Mouse (Mus musculus): ENCODE data around the gene Fbxw2. TPM values are rescaled to one million over a fixed set of nuclear protein-coding genes. Genes with fewer than 3 reads are reported as not detected.

Fbxw2 gene
- total and polyA plus RNA-seq, 3 experiments, result 36.7 to 67.8 (median 61.2) TPM

DNA sequence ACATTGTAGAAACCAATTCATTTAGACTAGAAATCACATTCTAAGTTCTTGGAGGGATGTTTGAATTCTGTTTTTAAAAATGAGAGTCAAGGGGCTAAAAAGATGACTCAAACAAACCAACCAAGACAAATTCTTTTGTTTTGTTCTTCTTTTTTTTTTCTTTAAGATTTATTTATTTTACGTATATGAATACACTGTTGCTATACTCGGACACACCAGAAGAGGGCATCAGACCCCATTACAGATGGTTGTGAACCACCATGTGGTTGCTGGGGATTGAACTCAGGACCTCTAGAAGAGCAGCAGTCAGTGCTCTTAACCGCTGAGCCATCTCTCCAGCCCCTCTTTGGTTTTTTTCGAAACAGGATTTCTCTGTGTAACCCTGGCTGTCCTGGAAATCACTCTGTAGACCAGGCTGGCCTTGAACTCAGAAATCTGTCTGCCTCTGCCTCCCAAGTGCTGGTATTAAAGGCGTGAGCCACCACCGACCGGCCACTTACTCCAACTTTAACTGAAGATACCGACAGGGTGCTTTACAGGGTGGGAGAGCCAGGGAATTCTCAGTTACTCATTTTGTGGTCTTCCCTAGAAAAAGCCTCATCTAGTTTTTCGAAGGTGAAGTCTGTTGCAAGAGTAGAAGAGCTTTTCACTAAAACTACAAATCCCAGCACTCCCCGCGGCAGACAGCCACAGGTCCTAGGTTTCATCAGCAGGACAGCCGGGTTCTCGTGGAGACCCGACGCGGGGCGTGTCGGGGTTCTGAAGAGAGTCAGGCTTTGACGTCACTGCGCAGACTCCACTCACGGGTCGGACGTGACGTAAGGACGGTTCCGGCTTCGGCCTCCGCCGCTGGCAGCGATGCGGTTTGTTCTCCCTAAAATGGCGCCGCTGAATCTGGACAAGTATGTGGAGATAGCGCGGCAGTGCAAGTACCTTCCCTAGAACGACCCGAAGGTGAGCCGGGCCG, 24.3 kb downstream of the Fbxw2 start:
- Histone ChIP-seq H3K4me1 (ENCODE audit: control insufficient read depth in 1 of 2, insufficient read depth in 2 of 2) (peaks cover 3 to 46% of the 10 kb centered on the region in 2 experiments), H3K9ac (ENCODE audit: insufficient read depth, low read depth) (peak overlapping the region; percentile 98), H3K27ac (ENCODE audit: insufficient read depth, low read depth) (peak overlapping the region; percentile 85), H3K36me3 (replicated peaks in 1 of 2; ENCODE audit: control insufficient read depth in 1 of 2, insufficient read depth in 1 of 2, low read length in 1 of 2) (peaks cover 11 to 33% of the 10 kb centered on the region in 2 experiments), H3K4me3 (replicated peaks in 1 of 3; ENCODE audit: low read depth in 2 of 3, low read length in 2 of 3, poor library complexity in 1 of 3) (peak overlapping the region; percentile 62 to 78 (median 64)), H3K27me3 (replicated peaks) (no peaks in the 10 kb centered on the region), H3K9me3 (replicated peaks; ENCODE audit: low read length) (no peaks in the 10 kb centered on the region), H3K79me2 (replicated peaks; ENCODE audit: control insufficient read depth, extremely low read depth, insufficient read depth, poor library complexity, severe bottlenecking) (peaks cover 40% of the 10 kb centered on the region), H3K4me2 (ENCODE audit: insufficient read depth, low read depth, poor library complexity, severe bottlenecking) (0 out of 2 replicates have a peak overlapping the region, but pooled peaks have one; percentile 22)
- dilution Hi-C loops (cut with MboI; ENCODE audit: extremely low pct_ligation_motif_present, extremely low pct_unique_long_range_greater_than_20kb, low sequenced_read_pairs) (no loop called here), in situ Hi-C loops (cut with MboI; ENCODE audit: low pct_ligation_motif_present, low pct_unique_long_range_greater_than_20kb, low sequenced_read_pairs) (no loop called here)
- peak; percentile 99 for DNase-seq (ENCODE audit: extremely low read depth)
- TF ChIP-seq MAZ (IDR thresholded peaks at IDR 0.05; ENCODE audit: low read depth, low read length), result no peak
- peak; percentile 81; the same call in 1 of the 2 replicates for TF ChIP-seq MXI1 (IDR thresholded peaks at IDR 0.05; ENCODE audit: low read depth, low read length)
- TF ChIP-seq ELF1 (IDR thresholded peaks at IDR 0.05; ENCODE audit: low read depth, low read length), result peak; percentile 86
- TF ChIP-seq KAT2A (IDR thresholded peaks at IDR 0.05; ENCODE audit: insufficient replicate concordance, low read length), result peak; percentile 95
- no peak for TF ChIP-seq SMC3 (IDR thresholded peaks at IDR 0.05; ENCODE audit: low read depth, low read length)
- TF ChIP-seq EP300 (IDR thresholded peaks at IDR 0.05; ENCODE audit: low read length), result no peak
- TF ChIP-seq PAX5 (IDR thresholded peaks at IDR 0.05; ENCODE audit: low read length), result no peak
- peak; percentile 71 for TF ChIP-seq ETS1 (conservative IDR thresholded peaks at IDR 0.05; ENCODE audit: low read depth, low read length)
- no peak for TF ChIP-seq JUN (IDR thresholded peaks at IDR 0.05; ENCODE audit: insufficient read depth, low read depth, low read length)
- TF ChIP-seq MAFK (IDR thresholded peaks at IDR 0.05; ENCODE audit: insufficient replicate concordance, low read length), result no peak
- TF ChIP-seq POLR2A (IDR thresholded peaks at IDR 0.05; ENCODE audit: low read depth, low read length), result peak; percentile 90
- 0 out of 2 replicates have a peak, but pooled peaks have one; percentile 61 for TF ChIP-seq MEF2A (IDR thresholded peaks at IDR 0.05; ENCODE audit: borderline replicate concordance, low read depth, low read length)
- TF ChIP-seq POLR2AphosphoS2 (IDR thresholded peaks at IDR 0.05; ENCODE audit: low read depth, low read length), result peak; percentile 86; the same call in 1 of the 2 replicates
- TF ChIP-seq MYC (IDR thresholded peaks at IDR 0.05; ENCODE audit: low read depth, low read length), result peak; percentile 91
- TF ChIP-seq CTCF (conservative IDR thresholded peaks at IDR 0.05 in 1 of 2, IDR thresholded peaks at IDR 0.05 in 1 of 2; ENCODE audit: low read depth in 2 of 2, low read length in 2 of 2), result peak; percentile 35 to 52; a peak in 2 of 4 replicates
- TF ChIP-seq USF1 (IDR thresholded peaks at IDR 0.05; ENCODE audit: low read depth, low read length), result no peak
- TF ChIP-seq JUND (conservative IDR thresholded peaks at IDR 0.05; ENCODE audit: low read depth, low read length), result peak; percentile 48; the same call in 1 of the 2 replicates
- TF ChIP-seq TCF12 (IDR thresholded peaks at IDR 0.05; ENCODE audit: low read depth, low read length), result peak; percentile 62
- TF ChIP-seq NELFE (IDR thresholded peaks at IDR 0.05; ENCODE audit: low read depth, low read length), result peak; percentile 89
- TF ChIP-seq ZC3H11A (IDR thresholded peaks at IDR 0.05; ENCODE audit: low read depth, low read length), result no peak
- no peak for TF ChIP-seq USF2 (conservative IDR thresholded peaks at IDR 0.05; ENCODE audit: low read depth, low read length)
- no peak for TF ChIP-seq ZNF384 (IDR thresholded peaks at IDR 0.05; ENCODE audit: low read depth, low read length)
- no peak for TF ChIP-seq ZKSCAN1 (IDR thresholded peaks at IDR 0.05; ENCODE audit: borderline replicate concordance, low read depth, low read length)
- no peak for TF ChIP-seq CHD1 (IDR thresholded peaks at IDR 0.05; ENCODE audit: low read depth, low read length)
- TF ChIP-seq GABPA (IDR thresholded peaks at IDR 0.05; ENCODE audit: insufficient replicate concordance, low read depth, low read length), result peak; percentile 71; the same call in 1 of the 2 replicates
- no peak; the same call in 1 of the 2 replicates for TF ChIP-seq RCOR1 (conservative IDR thresholded peaks at IDR 0.05; ENCODE audit: low read depth, low read length)
- TF ChIP-seq TBP (conservative IDR thresholded peaks at IDR 0.05; ENCODE audit: low read depth, low read length), result peak; percentile 57; the same call in 1 of the 2 replicates
- TF ChIP-seq RAD21 (IDR thresholded peaks at IDR 0.05; ENCODE audit: low read depth, low read length), result no peak; the same call in 1 of the 2 replicates
- peak; percentile 87 for TF ChIP-seq BHLHE40 (IDR thresholded peaks at IDR 0.05; ENCODE audit: low read depth, low read length)
- 0 out of 2 replicates have a peak, but pooled peaks have one; percentile 52 for TF ChIP-seq E2F4 (IDR thresholded peaks at IDR 0.05; ENCODE audit: insufficient replicate concordance, low read depth, low read length)
- TF ChIP-seq IRF4 (IDR thresholded peaks at IDR 0.05; ENCODE audit: low read depth, low read length), result peak; percentile 70
- peak; percentile 87 for TF ChIP-seq SIN3A (IDR thresholded peaks at IDR 0.05; ENCODE audit: low read length)
- TF ChIP-seq ZMIZ1 (IDR thresholded peaks at IDR 0.05; ENCODE audit: low read depth, low read length), result peak; percentile 92
- TF ChIP-seq NRF1 (IDR thresholded peaks at IDR 0.05; ENCODE audit: low read depth, low read length), result peak; percentile 92
- TF ChIP-seq MAX (IDR thresholded peaks at IDR 0.05; ENCODE audit: low read length), result peak; percentile 84
- TF ChIP-seq CHD2 (IDR thresholded peaks at IDR 0.05; ENCODE audit: low read length), result peak; percentile 59; the same call in 1 of the 2 replicates
- no peak for TF ChIP-seq UBTF (IDR thresholded peaks at IDR 0.05; ENCODE audit: low read depth, low read length)
